Mouse (Mus musculus): ENCODE measurements around the gene Plpp3. TPM values are rescaled to one million over a fixed set of nuclear protein-coding genes. Genes with fewer than 3 reads are reported as not detected.
"Not testable (repeated sequence)": the region's sequence is repeated elsewhere in the genome, so short reads cannot be mapped to it uniquely, and the experiment has no call there.

The Plpp3 gene
- polyA plus RNA-seq, 1 experiment, result 38.6 TPM

DNA sequence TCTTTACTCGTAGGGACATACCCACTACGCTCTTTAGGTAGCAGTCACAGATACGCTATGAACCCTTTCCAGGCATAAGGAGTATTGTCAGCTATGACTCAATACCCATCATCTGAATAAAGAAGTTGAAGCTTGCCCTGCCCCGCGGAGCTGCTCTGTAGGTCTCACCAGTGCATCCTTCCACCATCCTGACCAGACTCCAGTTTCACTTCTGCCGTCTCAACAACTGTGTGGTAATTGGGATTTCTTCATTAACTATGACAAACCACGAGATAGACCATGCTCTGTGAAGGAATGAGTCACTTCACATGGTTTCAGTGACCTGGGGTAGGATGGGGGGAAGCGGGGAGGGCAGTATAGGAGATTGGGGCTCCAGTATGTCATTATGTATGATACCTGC lies 106.5 kb downstream of the Plpp3 start:
- Histone ChIP-seq H3K4me1 (ENCODE audit: control insufficient read depth, insufficient read depth, insufficient read length, low read length) (peaks cover 16% of the 10 kb centered on the region), H3K27ac (replicated peaks; ENCODE audit: low read depth, low read length) (no peak overlapping the region), H3K4me3 (ENCODE audit: insufficient read depth, low read depth, low read length) (no peak overlapping the region)

DNA sequence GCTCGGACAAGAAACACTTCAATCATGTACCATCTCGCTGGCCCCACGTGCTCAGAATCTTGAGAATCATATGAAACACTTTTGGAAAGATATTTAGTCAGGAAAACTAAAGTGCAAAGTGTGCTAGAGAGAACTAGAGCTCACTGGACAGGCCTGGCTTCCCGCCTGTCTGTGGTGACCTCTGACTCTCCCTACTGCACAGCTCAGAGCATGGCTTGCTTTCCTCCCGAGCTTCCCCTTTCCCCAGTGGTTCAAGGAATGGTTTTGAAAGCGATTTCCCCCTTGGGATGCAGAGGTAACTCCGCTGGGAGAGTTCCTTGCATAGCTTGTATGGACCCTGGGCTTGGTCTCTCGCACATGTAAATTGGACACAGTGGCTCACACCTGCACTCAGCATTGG lies 107.9 kb downstream of the Plpp3 start:
- peaks cover 16% of the 10 kb centered on the region for H3K4me1 ChIP-seq (ENCODE audit: control insufficient read depth, insufficient read depth, insufficient read length, low read length)
- H3K27ac ChIP-seq (replicated peaks; ENCODE audit: low read depth, low read length), result 0 out of 2 replicates have a peak overlapping the region, but pooled peaks have one; percentile 9
- H3K4me3 ChIP-seq (ENCODE audit: insufficient read depth, low read depth, low read length), result no peak overlapping the region

DNA sequence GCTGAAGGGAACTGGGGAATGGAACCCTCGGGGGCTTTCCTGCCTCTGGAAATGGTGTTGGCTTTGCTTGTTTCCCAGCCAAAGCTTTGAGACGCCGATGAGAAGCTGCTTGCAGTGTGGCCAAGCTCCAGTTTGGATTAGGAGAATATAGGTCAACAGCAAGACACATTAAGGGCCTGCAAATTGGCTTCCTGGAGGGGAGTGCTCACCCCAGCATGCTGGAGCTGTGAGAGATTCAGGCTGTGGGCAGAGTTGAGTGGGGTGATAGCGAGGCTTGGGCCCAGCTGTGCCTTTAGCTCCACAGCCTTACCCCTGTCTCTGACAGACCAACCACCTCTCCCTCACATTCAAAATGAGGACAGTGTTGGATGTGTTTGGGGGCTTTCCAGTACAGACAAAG lies 108.5 kb downstream of the Plpp3 start:
- Histone ChIP-seq H3K4me3 (ENCODE audit: insufficient read depth, low read depth, low read length) (no peak overlapping the region), H3K27ac (replicated peaks; ENCODE audit: low read depth, low read length) (peak overlapping the region; percentile 9; the same call in 1 of the 2 replicates), H3K4me1 (ENCODE audit: control insufficient read depth, insufficient read depth, insufficient read length, low read length) (peaks cover 15% of the 10 kb centered on the region)

DNA sequence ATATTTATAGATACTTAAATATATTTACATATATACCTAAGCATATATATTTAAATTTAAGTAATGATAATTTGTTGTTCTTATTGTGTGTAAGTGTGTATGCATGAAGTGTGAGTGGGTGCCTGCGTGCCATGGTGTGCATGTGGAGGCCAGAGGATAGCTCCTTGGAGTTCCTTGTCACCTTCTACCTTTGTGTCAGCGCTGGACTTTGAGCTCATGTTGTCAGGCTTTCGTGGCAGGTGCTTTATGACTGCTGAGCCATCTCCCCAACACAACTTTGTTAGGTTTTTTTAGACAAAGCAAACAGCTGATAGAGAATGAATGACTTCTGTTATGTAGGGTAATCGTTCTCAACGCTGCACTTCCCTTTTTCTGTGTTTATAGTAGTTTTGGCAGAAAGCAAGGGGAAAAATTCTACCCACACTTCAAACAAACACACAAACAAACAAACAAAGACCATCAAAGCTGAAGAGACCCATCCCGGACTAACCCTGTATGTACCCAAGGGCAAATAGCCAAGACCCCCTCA lies 111.1 kb downstream of the Plpp3 start:
- Histone ChIP-seq H3K4me1 (ENCODE audit: control insufficient read depth, insufficient read depth, insufficient read length, low read length) (peaks cover 11% of the 10 kb centered on the region), H3K27ac (replicated peaks; ENCODE audit: low read depth, low read length) (no peak overlapping the region), H3K4me3 (ENCODE audit: insufficient read depth, low read depth, low read length) (no peak overlapping the region)

DNA sequence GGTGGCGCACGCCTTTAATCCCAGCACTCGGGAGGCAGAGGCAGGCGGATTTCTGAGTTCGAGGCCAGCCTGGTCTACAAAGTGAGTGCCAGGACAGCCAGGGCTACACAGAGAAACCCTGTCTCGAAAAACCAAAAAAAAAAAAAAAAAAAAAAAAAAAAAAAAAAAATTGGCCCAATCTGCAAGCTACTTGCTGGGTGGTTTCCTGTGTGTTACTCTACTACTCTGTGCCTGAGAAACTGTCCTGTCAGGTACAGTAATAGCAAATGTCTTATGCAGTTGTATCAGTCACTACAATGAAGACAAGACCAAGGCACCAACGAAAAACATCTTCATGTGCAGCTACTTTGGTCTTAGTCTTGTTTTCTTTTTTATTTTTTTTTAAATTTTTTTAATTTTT lies 112.3 kb downstream of the Plpp3 start:
- not testable (repeated sequence) for H3K27ac ChIP-seq (replicated peaks; ENCODE audit: low read depth, low read length); H3K4me3 ChIP-seq (ENCODE audit: insufficient read depth, low read depth, low read length)
- H3K4me1 ChIP-seq (ENCODE audit: control insufficient read depth, insufficient read depth, insufficient read length, low read length), result peaks cover 11% of the 10 kb centered on the region

DNA sequence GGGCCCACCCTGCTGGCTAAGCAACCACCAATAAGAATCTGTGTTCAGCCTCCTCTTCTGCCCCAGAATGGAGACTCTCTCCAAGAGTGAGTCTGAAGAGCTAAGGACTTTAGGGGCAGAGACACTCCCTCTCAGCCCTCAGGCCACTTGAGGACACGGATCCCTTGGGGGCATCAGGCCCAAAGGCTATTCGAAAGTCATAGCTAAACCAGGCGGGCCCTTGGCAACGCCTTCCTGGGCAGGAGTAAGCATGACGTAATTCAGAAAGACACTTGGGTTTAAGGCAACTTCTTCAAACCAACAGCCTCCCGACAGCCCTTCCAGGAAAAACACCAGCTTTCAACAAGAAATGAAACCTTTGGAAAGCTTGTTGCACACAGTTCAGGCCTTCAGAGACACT lies 114.0 kb downstream of the Plpp3 start:
- peak overlapping the region; percentile 75 for H3K27ac ChIP-seq (replicated peaks; ENCODE audit: low read depth, low read length)
- H3K4me3 ChIP-seq (ENCODE audit: insufficient read depth, low read depth, low read length), result no peak overlapping the region
- H3K4me1 ChIP-seq (ENCODE audit: control insufficient read depth, insufficient read depth, insufficient read length, low read length), result peaks cover 5% of the 10 kb centered on the region; the same call in 1 of the 2 replicates

DNA sequence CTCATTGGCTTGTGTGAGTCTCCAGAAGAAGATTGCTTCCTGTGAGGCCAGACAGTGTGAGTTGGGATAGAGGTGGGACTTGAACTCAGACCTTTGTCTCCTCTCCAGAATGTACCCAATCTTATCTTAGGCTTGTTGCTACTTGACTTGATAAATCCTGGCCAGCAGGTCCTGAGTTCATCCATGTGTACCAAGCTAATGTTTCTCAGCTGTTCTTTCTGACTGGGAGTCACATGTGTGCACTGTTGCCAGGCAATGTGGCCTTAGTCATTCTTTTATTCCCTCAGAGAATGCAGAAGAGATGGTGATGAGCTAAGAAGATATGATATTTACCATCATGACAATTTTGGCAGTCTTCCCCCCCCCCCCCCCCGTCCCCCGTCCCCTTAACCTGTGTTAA lies 115.9 kb downstream of the Plpp3 start:
- H3K4me3 ChIP-seq (ENCODE audit: insufficient read depth, low read depth, low read length), result no peak overlapping the region
- H3K27ac ChIP-seq (replicated peaks; ENCODE audit: low read depth, low read length), result no peak overlapping the region
- peaks cover 11% of the 10 kb centered on the region for H3K4me1 ChIP-seq (ENCODE audit: control insufficient read depth, insufficient read depth, insufficient read length, low read length)

DNA sequence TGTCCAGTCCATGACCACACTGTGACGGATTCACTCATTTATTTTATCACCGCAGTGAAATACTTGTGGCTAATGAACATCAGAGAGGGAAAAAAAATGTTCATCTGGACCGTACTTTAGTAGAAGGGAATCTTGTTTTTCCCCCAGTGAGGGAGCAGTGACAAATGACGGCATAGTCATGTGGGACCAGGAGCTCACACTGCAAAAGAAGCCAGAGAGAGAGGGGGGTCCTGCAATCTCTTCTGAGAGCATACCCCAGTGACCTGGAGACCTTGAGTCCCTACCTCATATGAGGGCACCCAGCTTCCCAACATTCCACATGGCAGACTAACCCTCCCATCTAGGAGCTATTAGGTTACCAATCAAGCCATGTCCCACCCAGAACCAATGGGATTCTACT lies 116.3 kb downstream of the Plpp3 start:
- peaks cover 11% of the 10 kb centered on the region for H3K4me1 ChIP-seq (ENCODE audit: control insufficient read depth, insufficient read depth, insufficient read length, low read length)
- no peak overlapping the region for H3K4me3 ChIP-seq (ENCODE audit: insufficient read depth, low read depth, low read length)
- H3K27ac ChIP-seq (replicated peaks; ENCODE audit: low read depth, low read length), result no peak overlapping the region

DNA sequence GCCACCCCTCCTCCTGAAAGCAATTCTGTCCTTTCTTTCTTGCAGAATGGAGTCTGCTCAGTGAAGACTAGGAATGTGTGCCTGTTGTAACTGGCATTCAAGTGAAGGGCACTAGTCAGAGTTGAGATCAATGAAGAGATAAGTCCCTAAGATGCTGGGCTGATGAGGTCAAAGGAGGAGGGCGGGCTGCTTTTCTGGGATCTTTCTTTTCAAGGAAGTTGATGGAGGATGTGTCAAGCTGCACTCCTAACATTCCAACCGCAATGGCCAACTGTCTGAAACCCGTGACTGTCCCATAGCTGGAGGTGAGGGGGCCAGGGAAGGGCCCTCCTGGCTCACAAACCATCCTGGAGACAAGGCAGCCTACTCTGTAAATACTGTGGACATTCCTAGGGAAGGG lies 118.5 kb downstream of the Plpp3 start:
- Histone ChIP-seq H3K4me3 (ENCODE audit: insufficient read depth, low read depth, low read length) (no peak overlapping the region), H3K27ac (replicated peaks; ENCODE audit: low read depth, low read length) (no peak overlapping the region), H3K4me1 (ENCODE audit: control insufficient read depth, insufficient read depth, insufficient read length, low read length) (peaks cover 18% of the 10 kb centered on the region)

DNA sequence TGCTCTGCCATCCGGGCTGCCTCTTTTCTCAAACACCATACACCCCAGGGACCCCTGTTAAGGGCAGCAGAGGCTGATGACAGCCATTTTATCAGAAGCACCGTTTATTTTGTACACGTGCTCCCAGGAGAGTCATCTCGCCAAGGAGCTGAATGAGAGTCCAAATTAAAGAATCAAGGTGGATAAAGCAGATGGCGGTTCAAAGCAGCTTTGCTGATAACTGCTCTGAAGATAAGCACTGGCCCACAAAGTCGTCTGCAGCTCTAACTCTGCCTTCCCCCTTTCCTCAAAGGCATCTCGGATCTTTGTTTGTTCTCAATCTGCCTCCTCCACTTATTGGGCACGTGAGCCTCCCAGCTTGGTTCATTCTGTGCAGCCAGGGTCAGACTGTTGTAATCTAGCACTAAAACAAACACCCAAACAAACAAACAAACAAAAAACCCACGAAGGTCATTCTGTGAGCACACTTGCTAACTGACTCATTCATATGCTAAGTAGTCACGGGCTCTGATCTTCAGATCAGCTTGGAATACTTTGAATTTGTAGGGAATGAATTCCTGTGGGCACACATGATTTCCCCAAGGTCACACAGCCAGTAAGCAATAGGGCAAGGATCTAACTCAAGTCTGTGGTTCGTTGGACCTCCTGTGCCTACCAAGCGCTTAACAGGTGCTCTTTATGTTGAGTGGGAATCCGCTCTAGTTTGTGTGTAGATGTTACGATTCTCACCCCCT lies 119.1 kb downstream of the Plpp3 start:
- Histone ChIP-seq H3K4me3 (ENCODE audit: insufficient read depth, low read depth, low read length) (no peak overlapping the region), H3K27ac (replicated peaks; ENCODE audit: low read depth, low read length) (no peak overlapping the region), H3K4me1 (ENCODE audit: control insufficient read depth, insufficient read depth, insufficient read length, low read length) (peaks cover 21% of the 10 kb centered on the region)

DNA sequence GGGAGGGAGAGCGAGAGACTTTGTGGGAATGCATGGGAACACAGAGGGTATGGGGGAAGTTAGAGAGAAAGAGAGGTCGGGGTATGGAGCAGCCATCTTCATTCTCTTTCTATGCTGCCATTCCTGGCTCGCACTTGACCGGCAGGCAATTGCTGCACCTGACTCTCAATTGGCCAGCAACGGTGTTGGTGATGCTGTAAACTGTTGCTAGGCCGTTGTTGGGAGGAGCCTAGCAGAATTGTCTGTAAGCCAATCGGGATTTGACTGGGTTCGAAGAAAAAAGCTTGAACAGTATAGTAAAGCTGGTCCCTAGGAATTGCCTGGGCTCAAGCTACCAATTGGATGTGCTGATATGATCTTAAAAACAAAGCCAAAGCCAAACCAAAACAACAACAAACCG lies 121.0 kb downstream of the Plpp3 start:
- Histone ChIP-seq H3K27ac (replicated peaks; ENCODE audit: low read depth, low read length) (peak overlapping the region; percentile 33), H3K4me1 (ENCODE audit: control insufficient read depth, insufficient read depth, insufficient read length, low read length) (peaks cover 24% of the 10 kb centered on the region), H3K4me3 (ENCODE audit: insufficient read depth, low read depth, low read length) (no peak overlapping the region)

DNA sequence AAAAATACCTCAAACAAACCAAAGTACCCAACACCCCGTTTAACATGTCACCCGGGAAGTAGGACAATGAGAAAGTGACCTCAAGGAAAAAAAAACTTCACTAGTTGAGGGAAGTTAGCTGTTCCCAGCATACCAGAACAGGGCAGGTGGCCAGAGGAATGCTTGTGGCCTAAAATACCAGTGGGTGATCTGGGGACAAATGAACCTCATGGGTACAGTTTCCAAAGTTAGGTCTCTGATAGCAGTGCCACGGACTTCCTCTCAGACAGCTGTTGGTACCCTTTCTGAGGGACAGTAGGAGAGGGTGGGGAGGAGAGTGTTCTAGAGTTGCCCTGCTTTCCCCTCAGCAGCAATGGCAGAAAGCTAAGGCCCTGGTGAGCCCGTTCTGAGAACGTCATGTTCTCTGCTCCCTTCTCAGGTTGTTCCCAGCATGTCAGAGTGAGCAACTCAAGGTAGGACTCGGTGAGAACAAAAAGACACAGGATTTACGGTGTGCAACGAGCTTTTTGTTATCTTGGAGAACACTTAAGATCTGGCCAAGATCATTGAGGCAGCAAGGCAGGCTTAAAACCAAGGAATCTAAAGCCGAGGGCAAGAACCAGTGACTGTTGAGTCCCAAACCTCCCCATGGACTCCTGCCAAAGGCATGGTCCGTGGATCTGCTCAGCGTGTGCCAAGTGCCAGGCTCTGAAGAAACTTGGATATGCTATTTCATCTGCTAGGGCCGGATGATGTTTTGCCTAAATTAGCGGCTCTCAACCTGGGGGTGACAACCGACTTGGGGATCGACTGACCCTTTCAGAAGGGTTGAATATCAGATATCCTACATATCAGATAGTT lies 121.6 kb downstream of the Plpp3 start:
- H3K4me1 ChIP-seq (ENCODE audit: control insufficient read depth, insufficient read depth, insufficient read length, low read length), result peaks cover 24% of the 10 kb centered on the region
- H3K4me3 ChIP-seq (ENCODE audit: insufficient read depth, low read depth, low read length), result no peak overlapping the region
- peak overlapping the region; percentile 97 for H3K27ac ChIP-seq (replicated peaks; ENCODE audit: low read depth, low read length)

DNA sequence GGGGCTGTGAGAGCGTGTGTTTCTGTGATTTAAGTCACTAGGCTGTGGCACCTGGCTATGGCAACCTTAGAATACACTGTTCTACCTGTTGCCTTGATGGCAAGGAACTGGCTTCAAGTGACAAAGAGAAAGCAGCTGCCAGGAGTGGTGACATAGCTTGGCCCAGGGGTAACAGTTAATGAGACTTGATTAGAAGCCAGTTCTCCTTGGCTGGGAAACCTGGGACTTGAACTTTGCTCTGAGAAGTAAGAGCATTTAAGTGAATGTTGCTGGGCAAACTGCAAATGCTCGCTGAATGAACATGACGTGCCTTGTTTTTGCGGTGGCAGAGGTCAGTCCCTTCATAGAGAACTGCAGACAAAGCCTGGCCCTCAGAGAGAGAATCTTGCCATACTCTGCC lies 122.7 kb downstream of the Plpp3 start:
- Histone ChIP-seq H3K4me1 (ENCODE audit: control insufficient read depth, insufficient read depth, insufficient read length, low read length) (peaks cover 24% of the 10 kb centered on the region), H3K27ac (replicated peaks; ENCODE audit: low read depth, low read length) (peak overlapping the region; percentile 89), H3K4me3 (ENCODE audit: insufficient read depth, low read depth, low read length) (no peak overlapping the region)

DNA sequence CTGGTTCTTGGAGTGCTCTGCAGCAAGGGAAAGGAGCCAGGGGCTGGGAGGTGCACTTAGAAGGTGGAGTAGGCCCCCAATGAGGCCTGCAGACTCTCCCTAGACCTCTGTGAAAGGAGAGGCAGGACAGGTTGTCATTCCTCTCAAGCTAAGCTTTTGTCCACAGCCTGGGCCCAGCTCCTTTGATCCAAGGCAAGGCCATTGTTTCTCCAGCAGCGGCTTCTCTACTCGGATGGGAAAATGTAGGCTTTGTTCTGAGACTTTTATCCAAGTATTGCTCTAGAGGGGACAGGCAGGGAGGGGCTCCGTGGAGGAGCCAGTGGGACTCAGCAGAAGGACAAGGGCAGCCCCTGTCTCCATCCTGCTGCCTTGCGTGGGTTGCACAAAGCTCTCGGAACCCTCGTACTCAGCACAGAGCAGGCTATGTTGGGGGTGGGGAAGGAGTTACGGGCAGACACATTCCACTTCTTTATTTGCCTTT lies 124.6 kb downstream of the Plpp3 start:
- Histone ChIP-seq H3K4me1 (ENCODE audit: control insufficient read depth, insufficient read depth, insufficient read length, low read length) (peaks cover 23% of the 10 kb centered on the region), H3K27ac (replicated peaks; ENCODE audit: low read depth, low read length) (no peak overlapping the region), H3K4me3 (ENCODE audit: insufficient read depth, low read depth, low read length) (no peak overlapping the region)
